Mouse (Mus musculus): ENCODE data around the gene BC017158. TPM values are rescaled to one million over a fixed set of nuclear protein-coding genes. Genes with fewer than 3 reads are reported as not detected.

BC017158 gene
- polyA plus RNA-seq, 1 experiment, result 29.4 TPM

DNA sequence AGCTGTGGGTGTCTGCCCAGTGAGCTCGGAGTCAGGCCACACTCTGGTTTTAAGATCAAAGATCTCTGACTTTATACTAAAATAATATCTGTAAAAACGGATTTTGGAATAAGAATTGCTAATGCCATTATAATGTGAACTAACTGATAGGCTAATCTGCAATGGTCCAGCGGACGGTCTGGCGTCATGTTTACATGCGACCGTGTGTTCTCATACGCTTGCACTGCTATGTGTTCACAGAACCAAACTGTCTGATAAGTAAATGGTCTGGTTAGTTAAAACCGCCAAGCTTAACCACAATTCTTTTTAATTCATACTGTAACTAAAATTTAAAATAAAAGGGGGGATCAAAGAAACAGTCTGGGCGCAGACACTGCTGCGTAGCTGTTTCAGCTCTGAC, 16.2 kb downstream of the BC017158 start:
- Histone ChIP-seq H3K36me3 (ENCODE audit: control insufficient read depth, insufficient read depth, low read length) (no peaks in the 10 kb centered on the region; the same call in 1 of the 2 replicates), H3K27ac (ENCODE audit: insufficient read depth, low read depth, low read length) (no peak overlapping the region), H3K4me1 (ENCODE audit: control insufficient read depth, insufficient read depth, low read length) (no peaks in the 10 kb centered on the region), H3K27me3 (replicated peaks; ENCODE audit: control insufficient read depth, insufficient read depth, low read length) (no peaks in the 10 kb centered on the region), H3K4me3 (ENCODE audit: insufficient read depth, low read depth, low read length) (no peak overlapping the region)
- DNase-seq, result no peak
- TF ChIP-seq CTCF (conservative IDR thresholded peaks at IDR 0.05; ENCODE audit: insufficient read depth, insufficient read length, low read depth, low read length) (no peak), POLR2A (IDR thresholded peaks at IDR 0.05; ENCODE audit: low read depth, low read length) (no peak)
- 92% methylated on average over 11 of the region's 11 CpGs for WGBS

DNA sequence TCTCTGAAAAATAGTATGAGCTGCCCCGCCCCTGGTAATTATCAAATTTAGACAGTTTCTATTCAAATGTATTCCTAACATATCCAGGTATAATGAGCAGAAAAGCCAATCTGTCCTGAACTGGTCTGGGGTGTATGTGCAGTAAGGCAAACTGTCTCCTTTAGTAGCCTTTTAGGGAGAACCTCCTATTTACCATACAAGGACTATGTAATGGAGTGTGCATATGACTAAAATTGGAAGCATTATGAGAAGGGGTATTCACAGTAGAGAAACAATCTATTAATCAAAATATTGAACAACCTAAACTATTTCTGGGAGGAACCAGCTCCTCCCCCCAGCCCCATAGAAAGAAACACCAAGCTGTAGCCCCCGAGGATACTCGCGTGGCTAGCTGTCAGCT, 18.2 kb downstream of the BC017158 start:
- H3K27ac ChIP-seq (ENCODE audit: insufficient read depth, low read depth, low read length), result no peak overlapping the region
- H3K27me3 ChIP-seq (replicated peaks; ENCODE audit: control insufficient read depth, insufficient read depth, low read length), result no peaks in the 10 kb centered on the region
- 93% methylated on average over 4 of the region's 4 CpGs for WGBS
- no peaks in the 10 kb centered on the region; the same call in none of the 2 replicates for H3K36me3 ChIP-seq (ENCODE audit: control insufficient read depth, insufficient read depth, low read length)
- TF ChIP-seq CTCF (conservative IDR thresholded peaks at IDR 0.05; ENCODE audit: insufficient read depth, insufficient read length, low read depth, low read length) (no peak), POLR2A (IDR thresholded peaks at IDR 0.05; ENCODE audit: low read depth, low read length) (no peak)
- no peaks in the 10 kb centered on the region for H3K4me1 ChIP-seq (ENCODE audit: control insufficient read depth, insufficient read depth, low read length)
- no peak for DNase-seq
- H3K4me3 ChIP-seq (ENCODE audit: insufficient read depth, low read depth, low read length), result no peak overlapping the region

DNA sequence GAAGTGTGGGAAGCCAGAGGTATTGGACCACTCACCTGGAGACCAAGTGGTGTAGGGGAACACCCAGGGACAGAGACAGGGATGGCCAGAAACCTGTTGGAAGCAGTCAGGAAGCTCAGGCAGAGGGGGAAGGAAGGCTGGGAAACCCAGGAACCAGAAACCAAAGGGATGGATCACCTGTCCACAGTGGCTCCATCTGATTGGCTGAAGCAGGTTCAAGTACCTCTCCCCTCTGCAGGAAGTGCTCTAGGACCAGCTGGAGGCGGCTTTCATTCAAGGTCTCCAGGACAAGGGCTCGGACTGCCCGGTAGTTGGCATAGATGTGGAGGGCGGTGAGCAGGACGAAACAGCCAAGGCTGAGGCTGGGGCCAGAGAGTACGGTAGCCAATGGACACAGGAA, 21.9 kb downstream of the BC017158 start:
- Histone ChIP-seq H3K27ac (ENCODE audit: insufficient read depth, low read depth, low read length) (peak overlapping the region; percentile 67; the same call in 1 of the 2 replicates), H3K4me1 (ENCODE audit: control insufficient read depth, insufficient read depth, low read length) (no peaks in the 10 kb centered on the region), H3K4me3 (ENCODE audit: insufficient read depth, low read depth, low read length) (no peak overlapping the region), H3K27me3 (replicated peaks; ENCODE audit: control insufficient read depth, insufficient read depth, low read length) (no peaks in the 10 kb centered on the region), H3K36me3 (ENCODE audit: control insufficient read depth, insufficient read depth, low read length) (peaks cover 5% of the 10 kb centered on the region)
- WGBS, result 74% methylated on average over 6 of the region's 6 CpGs
- no peak for DNase-seq
- no peak for TF ChIP-seq POLR2A (IDR thresholded peaks at IDR 0.05; ENCODE audit: low read depth, low read length)
- no peak for TF ChIP-seq CTCF (conservative IDR thresholded peaks at IDR 0.05; ENCODE audit: insufficient read depth, insufficient read length, low read depth, low read length)

DNA sequence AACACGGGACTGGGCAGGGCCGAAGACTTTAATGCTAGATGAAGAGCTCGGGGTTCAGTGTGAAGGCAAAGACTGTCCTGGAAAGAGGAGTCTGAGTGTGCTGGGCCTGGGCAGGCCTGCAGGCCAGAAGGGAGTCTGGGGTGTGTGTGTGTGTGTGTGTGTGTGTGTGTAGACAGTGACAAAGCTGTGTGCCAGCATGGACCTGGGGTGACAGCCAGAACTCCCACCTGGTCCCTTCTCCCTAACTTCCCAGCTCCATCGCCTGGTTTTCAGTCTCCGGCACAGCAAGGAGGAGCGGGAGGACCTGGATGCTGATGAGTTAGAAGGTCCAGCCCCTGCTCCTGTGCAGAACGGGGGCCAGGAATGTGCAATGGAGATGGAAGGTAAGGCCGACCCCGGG, 26.5 kb downstream of the BC017158 start:
- H3K36me3 ChIP-seq (ENCODE audit: control insufficient read depth, insufficient read depth, low read length), result peaks cover 5% of the 10 kb centered on the region
- H3K27me3 ChIP-seq (replicated peaks; ENCODE audit: control insufficient read depth, insufficient read depth, low read length), result no peaks in the 10 kb centered on the region
- no peak for DNase-seq
- no peak overlapping the region for H3K4me3 ChIP-seq (ENCODE audit: insufficient read depth, low read depth, low read length)
- H3K4me1 ChIP-seq (ENCODE audit: control insufficient read depth, insufficient read depth, low read length), result no peaks in the 10 kb centered on the region
- WGBS, result 89% methylated on average over 9 of the region's 9 CpGs
- H3K27ac ChIP-seq (ENCODE audit: insufficient read depth, low read depth, low read length), result no peak overlapping the region
- no peak for TF ChIP-seq CTCF (conservative IDR thresholded peaks at IDR 0.05; ENCODE audit: insufficient read depth, insufficient read length, low read depth, low read length)
- TF ChIP-seq POLR2A (IDR thresholded peaks at IDR 0.05; ENCODE audit: low read depth, low read length), result no peak

DNA sequence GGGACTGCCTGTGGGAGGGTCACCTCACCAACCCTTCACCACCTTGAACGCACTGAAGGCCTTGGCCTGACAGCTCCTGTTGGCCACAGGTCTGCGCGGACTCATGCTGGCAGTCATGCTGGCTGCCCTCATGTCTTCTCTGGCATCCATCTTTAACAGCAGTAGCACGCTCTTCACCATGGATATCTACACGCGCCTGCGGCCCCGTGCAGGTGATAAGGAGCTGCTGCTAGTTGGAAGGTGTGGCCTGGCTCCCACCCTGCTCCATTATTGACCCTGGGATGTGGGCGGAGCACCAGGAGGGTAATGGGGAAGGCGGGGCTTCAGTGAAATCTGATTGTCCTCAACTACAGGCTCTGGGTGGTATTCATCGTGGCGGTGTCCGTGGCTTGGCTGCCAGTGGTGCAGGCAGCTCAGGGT, 27.5 kb downstream of the BC017158 start:
- H3K4me3 ChIP-seq (ENCODE audit: insufficient read depth, low read depth, low read length), result no peak overlapping the region
- H3K27ac ChIP-seq (ENCODE audit: insufficient read depth, low read depth, low read length), result no peak overlapping the region
- peaks cover 5% of the 10 kb centered on the region for H3K36me3 ChIP-seq (ENCODE audit: control insufficient read depth, insufficient read depth, low read length)
- H3K27me3 ChIP-seq (replicated peaks; ENCODE audit: control insufficient read depth, insufficient read depth, low read length), result no peaks in the 10 kb centered on the region
- no peaks in the 10 kb centered on the region for H3K4me1 ChIP-seq (ENCODE audit: control insufficient read depth, insufficient read depth, low read length)
- TF ChIP-seq CTCF (conservative IDR thresholded peaks at IDR 0.05; ENCODE audit: insufficient read depth, insufficient read length, low read depth, low read length) (no peak), POLR2A (IDR thresholded peaks at IDR 0.05; ENCODE audit: low read depth, low read length) (no peak)
- DNase-seq, result no peak
- 60% methylated on average over 13 of the region's 13 CpGs for whole genome bisulfite sequencing

DNA sequence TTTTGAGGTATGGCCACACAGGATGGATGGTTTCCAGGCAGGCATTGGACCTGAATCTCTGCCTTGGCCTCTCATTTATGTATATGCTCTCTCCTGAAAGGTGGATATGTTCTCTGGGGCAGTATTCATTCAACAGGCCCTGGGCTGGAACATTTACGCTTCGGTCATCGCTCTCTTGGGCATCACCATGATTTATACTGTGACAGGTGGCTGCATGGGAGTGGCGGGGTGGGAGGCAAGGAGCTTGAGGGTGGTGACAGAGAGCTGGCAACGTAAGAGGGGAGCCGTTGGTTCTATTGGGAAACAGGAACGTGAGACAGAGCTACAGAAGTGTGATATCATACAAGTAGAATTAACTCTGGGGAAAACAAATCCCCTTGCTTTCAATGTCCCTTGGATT, 30.2 kb downstream of the BC017158 start:
- WGBS, result 52% methylated on average over 7 of the region's 7 CpGs
- no peak overlapping the region for H3K4me3 ChIP-seq (ENCODE audit: insufficient read depth, low read depth, low read length)
- TF ChIP-seq POLR2A (IDR thresholded peaks at IDR 0.05; ENCODE audit: low read depth, low read length) (no peak), CTCF (conservative IDR thresholded peaks at IDR 0.05; ENCODE audit: insufficient read depth, insufficient read length, low read depth, low read length) (no peak)
- DNase-seq, result no peak
- H3K27ac ChIP-seq (ENCODE audit: insufficient read depth, low read depth, low read length), result no peak overlapping the region
- peaks cover 5% of the 10 kb centered on the region for H3K36me3 ChIP-seq (ENCODE audit: control insufficient read depth, insufficient read depth, low read length)
- no peaks in the 10 kb centered on the region for H3K4me1 ChIP-seq (ENCODE audit: control insufficient read depth, insufficient read depth, low read length)
- no peaks in the 10 kb centered on the region for H3K27me3 ChIP-seq (replicated peaks; ENCODE audit: control insufficient read depth, insufficient read depth, low read length)

DNA sequence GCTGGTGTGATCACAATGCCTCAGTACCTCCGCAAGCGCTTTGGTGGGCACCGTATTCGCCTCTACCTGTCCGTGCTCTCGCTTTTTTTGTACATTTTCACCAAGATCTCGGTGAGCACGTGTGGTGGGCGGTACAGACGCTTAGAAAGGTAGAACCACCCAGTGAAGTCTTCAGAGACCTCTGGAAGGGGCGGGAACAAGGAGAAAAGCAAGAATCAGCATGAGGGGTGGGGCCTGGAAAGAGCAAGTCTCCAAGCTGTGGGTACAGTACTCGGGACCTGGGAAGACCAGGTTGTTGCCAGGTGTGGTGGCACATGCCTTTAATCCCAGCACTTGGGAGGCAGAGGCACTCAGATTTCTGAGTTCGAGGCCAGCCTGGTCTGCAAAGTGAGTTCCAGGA, 30.6 kb downstream of the BC017158 start:
- Histone ChIP-seq H3K36me3 (ENCODE audit: control insufficient read depth, insufficient read depth, low read length) (peaks cover 5% of the 10 kb centered on the region), H3K27me3 (replicated peaks; ENCODE audit: control insufficient read depth, insufficient read depth, low read length) (no peaks in the 10 kb centered on the region), H3K4me3 (ENCODE audit: insufficient read depth, low read depth, low read length) (peak overlapping the region; percentile 51), H3K27ac (ENCODE audit: insufficient read depth, low read depth, low read length) (no peak overlapping the region), H3K4me1 (ENCODE audit: control insufficient read depth, insufficient read depth, low read length) (no peaks in the 10 kb centered on the region)
- WGBS, result 56% methylated on average over 13 of the region's 13 CpGs
- TF ChIP-seq POLR2A (IDR thresholded peaks at IDR 0.05; ENCODE audit: low read depth, low read length) (no peak), CTCF (conservative IDR thresholded peaks at IDR 0.05; ENCODE audit: insufficient read depth, insufficient read length, low read depth, low read length) (no peak)
- DNase-seq, result peak; percentile 71

All from kidney, adult 2 months (tissue).